Mouse (Mus musculus) erythroblast, embryonic 14.5 days (primary cell): Measurements from ENCODE around the gene 5730522E02Rik.

Experiments
- GATA1 ChIP-seq: IDR thresholded peaks from 2 replicates; pipeline ENCODE4 v1.6.1; 2012; ENCODE audit warnings: low read length, inconsistent platforms, mixed read lengths
- TAL1 ChIP-seq: IDR thresholded peaks from 3 replicates; pipeline ENCODE4 v1.6.1; 2012; ENCODE audit warnings: low read length, inconsistent platforms, mixed read lengths

- TF ChIP-seq TAL1 (no peak), GATA1 (no peak)
Observed at GRCm38 (mm10) chr11:26075536-26075935, 135.0 kb downstream of the 5730522E02Rik start.
